Mouse (Mus musculus) adrenal gland, postnatal 14 days (tissue): ENCODE measurements at regions not wholly inside any gene's neighbourhood (a gene's known extent, or its start where the extent isn't known, plus 50 kb on each side); places are given as distances from the start of the nearest gene placed in this dataset.
"Not testable (repeated sequence)": the region's sequence is repeated elsewhere in the genome, so short reads cannot be mapped to it uniquely, and the experiment has no call there.

Experiments
- DNase-seq: peaks from one replicate; pipeline ENCODE4 v3.0.0; 2021; ENCODE audit warnings: mixed read lengths

GRCm38 (mm10) chr15:60333573-60334306 lies 317.3 kb upstream of the 4933412E24Rik start:
- DNase-seq, result no peak

DNA sequence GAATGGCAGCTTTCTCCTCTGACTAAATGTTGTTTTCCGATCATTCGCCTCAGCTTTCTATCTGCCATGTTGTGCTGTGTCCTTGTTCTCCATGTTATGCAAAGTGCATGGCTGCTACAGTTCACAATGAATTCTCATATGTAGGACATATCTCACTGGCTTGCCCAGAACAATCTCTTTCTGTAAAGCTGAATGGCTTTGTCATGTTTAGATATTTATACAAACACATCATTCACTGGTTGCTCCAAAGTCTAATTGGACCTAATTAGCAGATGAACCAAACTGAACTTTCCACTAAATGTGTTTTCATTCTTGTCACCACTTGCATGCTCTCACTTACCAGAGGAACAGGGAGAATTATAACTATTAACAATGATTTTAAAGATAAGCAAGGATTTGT lies 301.2 kb upstream of the 4933412E24Rik start:
- no peak for DNase-seq

DNA sequence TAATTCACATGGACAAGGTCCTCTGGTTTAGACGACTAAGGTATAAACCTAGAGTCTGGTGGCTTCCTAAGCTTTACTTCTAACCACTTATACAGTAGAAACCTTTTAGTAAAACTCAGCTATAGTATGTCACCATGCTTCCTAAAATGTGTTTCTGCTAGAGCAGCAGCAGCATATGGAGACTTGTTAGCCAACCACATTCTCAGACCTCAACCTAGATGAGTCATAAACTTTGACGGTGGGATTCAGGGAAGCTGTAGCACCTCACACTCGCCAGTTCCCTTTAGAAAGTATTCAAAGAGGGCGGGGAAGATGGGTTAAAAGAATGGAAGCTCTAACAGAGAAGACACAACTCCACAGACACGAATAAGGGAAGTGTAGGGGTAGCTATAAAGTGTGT lies 298.8 kb upstream of the 4933412E24Rik start:
- no peak for DNase-seq

DNA sequence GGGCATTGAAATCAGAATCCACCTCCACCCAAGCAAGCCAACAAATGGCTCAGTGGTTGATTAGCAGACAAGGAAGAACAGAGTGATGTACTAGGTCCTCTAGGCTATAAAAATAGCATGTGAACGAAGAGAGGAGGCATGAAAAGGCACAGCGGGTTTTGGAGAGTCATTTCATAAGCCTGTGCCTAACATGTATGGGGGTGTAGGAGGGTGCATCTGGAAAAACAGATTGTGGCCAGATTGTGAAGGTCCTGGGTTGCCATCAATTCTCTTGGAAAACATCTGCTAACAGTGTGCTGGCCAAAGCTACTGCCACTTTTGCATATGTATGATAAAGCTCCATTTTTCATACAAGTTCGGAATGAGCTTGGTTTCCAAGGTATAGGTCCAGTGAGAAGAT lies 293.5 kb upstream of the 4933412E24Rik start:
- no peak for DNase-seq

GRCm38 (mm10) chr15:60308968-60309367 lies 292.6 kb upstream of the 4933412E24Rik start:
- no peak for DNase-seq

DNA sequence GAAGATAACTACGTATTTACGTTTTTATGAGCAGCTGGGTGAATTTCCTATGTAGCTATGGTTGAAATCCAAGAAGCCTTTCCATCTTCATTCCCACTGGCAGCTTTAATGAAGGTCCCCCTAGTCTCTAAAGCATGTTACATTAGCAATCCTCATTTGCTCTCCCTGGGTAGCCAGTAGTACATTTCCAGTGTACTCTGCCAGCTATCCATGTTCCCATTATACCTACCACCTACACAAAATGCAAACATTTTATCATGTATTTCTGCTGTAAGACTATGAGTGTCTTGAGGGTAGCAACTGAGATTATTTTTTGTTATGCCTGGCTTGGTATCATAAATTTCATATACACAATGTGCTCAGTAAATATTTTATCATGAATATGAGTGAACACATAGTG lies 291.7 kb upstream of the 4933412E24Rik start:
- no peak for DNase-seq

DNA sequence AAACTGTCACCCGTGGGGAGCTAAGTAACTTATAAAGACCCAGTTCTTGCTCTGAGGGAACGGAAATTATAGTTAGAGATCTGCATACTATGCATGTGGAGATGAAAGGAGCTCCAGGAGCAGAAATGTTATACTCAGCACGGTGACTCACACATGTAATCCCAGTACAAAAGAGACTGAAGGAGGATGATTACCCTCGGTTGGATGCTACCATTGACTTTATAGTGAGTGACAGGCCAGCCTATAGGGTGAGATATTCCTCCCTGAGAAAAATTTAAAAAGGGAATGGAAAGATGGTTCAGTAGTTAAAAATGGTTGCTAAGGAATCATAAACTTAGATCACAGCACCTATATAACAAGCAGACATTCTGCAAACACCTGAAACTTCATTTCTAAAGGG lies 287.1 kb upstream of the 4933412E24Rik start:
- DNase-seq, result no peak

GRCm38 (mm10) chr15:60301939-60302338 lies 285.5 kb upstream of the 4933412E24Rik start:
- DNase-seq, result no peak

DNA sequence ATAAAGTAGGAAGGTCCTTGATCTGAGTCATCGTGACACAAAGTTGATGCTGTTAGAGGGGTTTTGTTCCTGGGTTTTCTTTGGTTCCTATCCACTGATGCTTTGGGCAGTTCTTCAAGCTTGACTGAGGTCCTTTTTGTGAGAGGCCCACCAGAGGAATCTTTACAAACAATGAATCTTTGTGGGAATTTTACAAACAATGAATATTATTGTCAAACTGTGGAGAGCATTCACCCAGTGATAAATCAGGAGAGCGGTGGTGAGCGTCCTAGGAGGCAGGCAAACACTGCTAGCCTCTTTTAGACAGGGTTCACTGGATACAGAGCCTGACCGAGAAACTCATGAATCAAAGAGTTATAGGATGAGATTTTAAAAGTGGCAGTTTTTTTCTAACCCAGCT lies 268.9 kb upstream of the 4933412E24Rik start:
- no peak for DNase-seq

DNA sequence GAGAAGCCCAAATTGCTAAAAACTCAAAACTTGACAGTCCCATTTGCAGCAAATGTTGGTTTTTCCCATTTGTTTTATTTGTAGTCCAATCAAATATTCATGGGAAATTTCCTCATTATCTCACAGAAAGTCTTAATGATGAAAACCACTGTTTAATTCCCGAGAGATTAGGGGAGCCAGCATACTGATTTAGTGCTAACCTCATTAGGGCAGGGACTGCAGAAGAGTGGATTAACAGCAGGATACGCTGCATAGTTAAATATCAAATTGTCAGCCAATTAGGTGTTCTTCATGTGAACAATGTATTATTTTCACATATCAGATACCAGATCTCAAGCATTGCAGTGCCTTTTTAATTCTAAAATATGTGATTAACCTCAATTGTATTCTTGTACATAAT lies 264.0 kb upstream of the 4933412E24Rik start:
- no peak for DNase-seq

GRCm38 (mm10) chr15:60253661-60254060 lies 237.2 kb upstream of the 4933412E24Rik start:
- DNase-seq, result not testable (repeated sequence)

- DNase-seq, result no peak
Measured at GRCm38 (mm10) chr15:60226335-60226938, 210.0 kb upstream of the 4933412E24Rik start.

- no peak for DNase-seq
Measured at GRCm38 (mm10) chr15:60195070-60195469, 178.7 kb upstream of the 4933412E24Rik start.

DNA sequence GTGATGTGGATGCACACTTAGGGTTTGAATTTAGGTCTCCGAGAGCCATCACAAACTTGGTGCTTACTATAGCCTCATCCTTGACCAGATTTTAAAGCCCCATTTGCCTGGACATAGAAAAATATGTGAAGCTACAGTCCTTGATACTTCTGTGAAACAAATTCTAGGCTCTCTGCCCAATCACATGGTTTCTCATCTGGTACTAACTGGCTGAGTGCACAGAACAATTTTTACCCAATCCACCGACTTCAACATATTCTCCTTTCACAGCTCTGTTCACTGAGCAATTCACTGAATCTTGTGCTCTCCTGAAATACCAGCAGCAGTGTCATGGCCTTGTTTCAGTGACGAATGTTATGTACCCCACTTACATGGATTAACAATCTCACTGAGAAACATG lies 176.7 kb upstream of the 4933412E24Rik start:
- DNase-seq, result no peak

DNA sequence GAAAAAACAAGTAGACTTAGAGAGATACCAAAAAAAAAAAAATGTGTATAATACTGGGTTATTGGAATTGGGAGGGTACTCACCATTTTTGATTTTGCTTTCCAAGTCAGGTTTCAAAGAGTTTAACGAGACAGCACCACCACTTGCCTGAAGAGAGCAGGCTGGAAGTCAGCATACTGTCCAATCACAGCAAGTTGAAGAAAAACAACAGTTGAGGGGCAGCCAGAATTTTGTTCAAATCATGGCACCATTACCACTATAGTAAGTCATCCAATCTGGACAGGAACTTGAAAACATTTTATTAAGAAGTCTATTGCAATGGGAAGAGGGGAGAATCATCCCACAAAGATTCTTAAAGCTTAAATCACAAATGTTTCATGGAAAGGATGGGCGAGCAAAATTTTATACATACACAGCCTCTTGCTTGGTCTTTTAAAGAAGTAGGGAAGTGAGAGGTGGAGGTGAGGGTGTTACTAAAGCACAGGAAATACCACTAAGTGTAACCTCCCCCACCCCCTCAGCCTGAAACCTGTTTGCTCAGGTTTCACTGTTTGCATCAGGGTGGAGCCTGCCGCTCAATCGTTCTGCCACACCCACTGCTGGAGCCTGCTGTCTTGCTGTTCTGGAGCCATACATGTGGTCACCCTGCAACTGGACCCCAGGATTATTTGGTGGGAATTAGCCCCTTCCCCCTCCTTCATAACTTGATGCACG lies 170.7 kb upstream of the 4933412E24Rik start:
- no peak for DNase-seq

DNA sequence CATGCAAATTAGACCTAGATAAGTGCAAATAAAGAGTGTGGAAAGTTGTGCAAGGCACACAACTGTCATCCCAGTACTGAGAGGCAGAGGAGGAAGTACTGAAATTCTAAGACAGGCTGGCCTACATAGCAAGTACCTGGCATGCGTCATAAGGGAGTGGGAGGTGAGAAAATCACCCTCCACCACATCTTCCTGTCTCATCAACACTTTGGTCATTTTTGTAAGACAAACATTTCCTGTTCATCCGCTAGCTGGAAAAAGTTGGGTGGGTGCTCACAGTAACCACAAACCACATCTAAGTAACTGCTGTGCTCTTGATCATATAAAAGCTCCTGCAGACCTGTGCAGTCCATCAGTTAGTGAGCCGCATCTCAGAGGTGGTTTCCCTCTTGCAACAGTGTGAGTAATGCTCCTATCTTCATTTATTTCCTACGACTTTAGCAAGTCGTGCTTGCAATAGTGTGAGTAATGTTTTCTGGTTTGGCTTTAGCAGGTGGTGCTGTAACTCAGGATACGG lies 125.2 kb upstream of the 4933412E24Rik start:
- no peak for DNase-seq

GRCm38 (mm10) chr15:60136671-60137070 lies 120.3 kb upstream of the 4933412E24Rik start:
- no peak for DNase-seq

DNA sequence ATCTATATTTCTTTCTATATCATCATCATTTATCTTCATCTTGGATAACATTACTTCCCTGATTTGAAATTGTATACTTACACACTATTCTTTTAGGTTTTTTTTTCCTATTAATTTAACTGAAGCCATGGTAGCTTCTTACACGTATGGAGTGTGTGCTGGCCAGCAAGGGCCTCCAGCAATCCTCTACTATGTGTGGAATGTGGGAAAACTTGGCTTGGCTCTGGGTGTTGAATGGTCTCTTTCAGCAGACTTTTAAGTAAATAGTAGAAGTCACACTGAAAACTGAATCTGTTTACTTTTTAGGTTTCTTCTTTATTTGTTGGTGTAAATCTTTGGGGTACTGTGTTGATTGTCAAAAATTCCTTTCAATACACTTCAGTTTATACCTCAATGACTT lies 118.1 kb upstream of the 4933412E24Rik start:
- DNase-seq, result no peak

DNA sequence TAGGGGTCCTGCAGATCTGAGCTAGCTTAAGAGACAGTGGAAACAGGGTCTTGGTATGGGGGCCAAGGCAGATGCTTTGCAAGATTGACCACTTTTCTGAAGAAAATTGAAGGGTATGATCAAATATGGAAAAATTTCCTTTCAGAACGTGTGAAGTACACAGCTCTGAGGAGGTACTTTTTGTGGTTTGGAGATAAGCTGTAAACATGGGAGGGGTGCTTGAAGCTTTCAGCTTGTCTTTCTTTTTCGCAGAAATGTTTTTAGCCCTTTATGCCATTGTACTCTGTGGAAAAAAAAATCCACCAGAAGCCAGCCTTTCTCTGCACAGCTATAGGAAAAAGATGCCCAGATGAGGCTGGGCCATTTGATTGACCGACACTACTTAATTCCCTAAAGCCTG lies 116.3 kb upstream of the 4933412E24Rik start:
- no peak for DNase-seq

DNA sequence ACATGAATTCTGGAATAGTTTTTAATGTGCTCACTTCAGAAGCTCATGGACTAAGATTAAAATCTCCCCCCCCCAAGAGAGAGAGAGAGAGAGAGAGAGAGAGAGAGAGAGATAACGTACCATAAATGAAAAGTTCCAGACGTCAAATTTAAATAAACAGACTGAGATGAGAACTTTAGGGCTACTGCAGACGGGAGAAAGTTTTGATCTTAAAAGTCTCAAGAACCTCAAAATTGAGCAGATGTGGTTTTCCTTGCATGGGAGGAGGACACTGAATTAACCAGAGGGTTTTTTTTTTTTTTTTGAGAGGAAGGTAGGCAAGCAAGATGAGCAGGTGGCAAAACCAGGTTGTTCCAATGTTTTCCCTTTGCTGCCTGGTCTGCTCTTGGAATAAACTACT lies 108.0 kb upstream of the 4933412E24Rik start:
- DNase-seq, result no peak

DNA sequence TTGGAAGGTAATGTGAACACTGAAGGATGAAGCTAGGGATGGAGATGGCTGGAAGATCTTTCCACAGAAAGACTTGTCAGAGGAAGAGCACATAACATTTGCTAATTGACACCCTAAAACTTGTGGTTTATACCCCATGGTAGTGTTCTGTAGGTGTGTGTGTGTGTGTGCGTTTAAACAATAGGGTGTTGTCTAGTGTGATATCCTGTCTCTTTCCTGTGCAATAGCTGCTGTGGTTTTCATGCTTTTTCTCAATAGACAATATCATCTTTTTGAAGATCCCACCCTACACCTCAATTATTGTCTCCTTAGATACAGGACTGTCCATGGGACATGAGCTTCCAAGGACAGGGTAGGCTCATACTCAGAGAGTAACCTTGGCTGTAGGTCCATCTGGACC lies 103.5 kb upstream of the 4933412E24Rik start:
- DNase-seq, result no peak

DNA sequence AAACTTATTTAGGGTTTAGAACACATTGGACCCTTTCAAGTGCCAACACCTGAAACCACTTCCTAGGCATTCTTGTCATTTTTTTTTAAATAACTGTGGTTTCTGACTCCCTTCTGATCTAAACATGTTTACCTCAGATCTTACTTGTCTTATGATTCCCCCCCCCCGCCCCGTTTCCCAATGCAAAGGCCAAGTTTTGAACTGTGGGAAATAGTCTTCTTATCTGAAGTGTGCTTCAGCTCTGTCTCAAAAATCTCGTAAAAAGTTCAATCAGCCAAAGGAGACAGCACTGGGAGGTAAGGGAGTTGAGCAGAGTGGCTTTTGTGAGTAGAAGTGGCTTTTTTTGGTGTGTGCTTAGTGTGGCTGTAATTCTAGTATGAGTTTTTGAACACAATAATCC lies 95.5 kb upstream of the 4933412E24Rik start:
- DNase-seq, result no peak

DNA sequence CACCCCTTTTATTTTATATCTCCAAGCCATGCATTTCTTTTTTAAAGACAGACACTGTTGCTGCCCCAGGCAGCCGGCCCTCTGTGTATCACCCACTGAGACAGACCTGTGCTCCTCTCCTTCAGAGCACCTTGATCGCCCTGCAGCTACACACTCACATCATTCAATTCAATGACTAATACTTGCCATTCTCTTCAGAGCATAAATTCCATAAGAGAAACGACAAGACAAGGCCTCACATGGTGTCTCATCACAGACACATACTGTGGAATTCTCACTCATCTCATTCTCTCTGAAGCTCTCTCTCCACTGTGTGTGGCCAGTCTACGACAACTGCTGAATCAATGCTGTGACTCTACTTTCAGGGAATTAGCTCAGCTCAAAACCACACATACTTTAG lies 94.6 kb upstream of the 4933412E24Rik start:
- DNase-seq, result no peak
